Mouse (Mus musculus) mouse embryonic stem cell (cell line): ENCODE data around the gene Tmem14a.
"Not testable (repeated sequence)": the region's sequence is repeated elsewhere in the genome, so short reads cannot be mapped to it uniquely, and the experiment has no call there.

Experiments used
- in situ Hi-C, 2 experiments: fragments of 300-500 bp; cut with MboI; formaldehyde crosslinking; loops; 1 replicate in 1 of 2; 3 replicates in 1 of 2; pipeline ENCODE4 v1.14.3; 2019 to 2020; ENCODE audit warnings: low sequenced_read_pairs in 2 of 2, low pct_unique_long_range_greater_than_20kb in 1 of 2, mixed read lengths in 1 of 2; ENCODE audit not compliant: unreplicated experiment in 1 of 2

The Tmem14a gene

GRCm38 (mm10) chr1:21275366-21275765 is 57.0 kb downstream of the Tmem14a start:
- in situ Hi-C loops, result not testable (repeated sequence)

GRCm38 (mm10) chr1:21276158-21276557 is 57.8 kb downstream of the Tmem14a start:
- in situ Hi-C loops, result not testable (repeated sequence)
